Mouse (Mus musculus) urinary bladder, postnatal 25 days (tissue): ENCODE data around the gene Zcchc2.

ENCODE experiments used
- DNase-seq: peaks from one replicate; pipeline ENCODE4 v3.0.0; 2022; ENCODE audit warnings: low spot score

The Zcchc2 gene

GRCm38 (mm10) chr1:106073166-106073565 is 83.0 kb downstream of the Zcchc2 start:
- no peak for DNase-seq

GRCm38 (mm10) chr1:106074141-106074540 is 83.9 kb downstream of the Zcchc2 start:
- no peak for DNase-seq

GRCm38 (mm10) chr1:106074656-106075055 is 84.5 kb downstream of the Zcchc2 start:
- DNase-seq = no peak

- DNase-seq = no peak
Observed at GRCm38 (mm10) chr1:106076641-106077040, 86.4 kb downstream of the Zcchc2 start.

GRCm38 (mm10) chr1:106077166-106077565 is 87.0 kb downstream of the Zcchc2 start:
- no peak for DNase-seq
